Mouse (Mus musculus) embryonic fibroblast, embryonic 13.5 days (primary cell): Measurements from ENCODE around the gene Zmym4. TPM values are rescaled to one million over a fixed set of nuclear protein-coding genes. Genes with fewer than 3 reads are reported as not detected.
A peak's percentile ranks its signal among the peaks of the same experiment; 100 is the strongest.

ENCODE experiments used
- H3K27ac ChIP-seq: 2 replicates; pipeline ENCODE4 v1.5.1; 2012; ENCODE audit warnings: low read length, control low read depth, inconsistent platforms; ENCODE audit not compliant: insufficient read depth
- H3K4me1 ChIP-seq: 2 replicates; pipeline ENCODE4 v1.6.1; 2011; ENCODE audit warnings: low read length; ENCODE audit not compliant: control insufficient read depth, insufficient read depth
- H3K4me3 ChIP-seq: 2 replicates; pipeline ENCODE4 v1.5.1; 2011; ENCODE audit warnings: mild to moderate bottlenecking, control low read depth, low read length; ENCODE audit not compliant: insufficient read depth
- CTCF ChIP-seq: IDR thresholded peaks from 2 replicates; pipeline ENCODE4 v1.5.1; 2011; ENCODE audit warnings: mild to moderate bottlenecking, control low read depth, low read length, moderate library complexity, borderline replicate concordance; ENCODE audit not compliant: insufficient read depth
- POLR2A ChIP-seq: IDR thresholded peaks from 2 replicates; pipeline ENCODE4 v1.6.1; 2011; ENCODE audit warnings: low read depth, mild to moderate bottlenecking, control low read depth, low read length, moderate library complexity
- polyA plus RNA-seq: library from polyadenylated mRNA; stranded (reverse); fragments of >200 nt; gene quantifications from 2 replicates; pipeline ENCODE4 v1.2.4, GENCODE M21; 2011; ENCODE audit warnings: low read depth; ENCODE audit not compliant: missing spikeins, insufficient read length

Gene Zmym4
- polyA plus RNA-seq, 1 experiment, result 59.7 TPM

DNA sequence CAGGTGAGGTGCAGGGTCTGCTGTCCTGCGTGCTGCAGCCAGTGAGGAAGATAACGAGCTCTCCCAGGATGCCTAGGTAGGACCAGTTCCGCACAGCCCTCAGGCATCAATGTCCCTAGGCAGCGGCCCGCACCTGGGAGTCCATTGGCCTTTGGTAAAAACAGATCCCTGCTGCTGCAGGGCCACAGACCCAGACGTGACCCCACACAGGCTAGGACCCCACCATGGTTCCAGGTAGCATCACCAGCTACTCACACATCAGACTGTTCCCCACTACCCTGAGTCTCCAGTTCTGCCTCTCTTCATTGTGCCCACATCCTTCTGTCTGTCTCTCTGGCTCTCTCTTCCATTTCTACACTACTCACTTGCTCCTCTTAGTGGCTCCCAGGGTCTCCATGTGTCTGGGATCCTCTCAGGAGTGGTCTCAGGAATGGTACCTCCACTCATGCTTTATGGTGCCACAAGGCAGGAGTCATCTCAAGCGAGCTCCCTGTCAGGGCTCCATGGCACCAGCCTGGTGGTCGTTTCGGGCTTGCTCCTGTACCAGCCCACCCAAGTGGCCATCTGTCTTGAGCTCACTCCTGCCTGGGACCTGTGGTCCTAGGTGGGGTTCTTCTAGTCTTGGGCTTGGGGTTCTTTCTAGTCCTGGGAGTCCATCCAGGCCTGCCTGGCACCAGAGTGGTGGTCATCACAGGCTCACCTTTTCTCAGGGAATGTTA is 107.5 kb downstream of the Zmym4 start:
- Histone ChIP-seq H3K4me1 (no peaks in the 10 kb centered on the region), H3K4me3 (no peak overlapping the region), H3K27ac (no peak overlapping the region)
- no peak for TF ChIP-seq CTCF
- TF ChIP-seq POLR2A, result no peak

DNA sequence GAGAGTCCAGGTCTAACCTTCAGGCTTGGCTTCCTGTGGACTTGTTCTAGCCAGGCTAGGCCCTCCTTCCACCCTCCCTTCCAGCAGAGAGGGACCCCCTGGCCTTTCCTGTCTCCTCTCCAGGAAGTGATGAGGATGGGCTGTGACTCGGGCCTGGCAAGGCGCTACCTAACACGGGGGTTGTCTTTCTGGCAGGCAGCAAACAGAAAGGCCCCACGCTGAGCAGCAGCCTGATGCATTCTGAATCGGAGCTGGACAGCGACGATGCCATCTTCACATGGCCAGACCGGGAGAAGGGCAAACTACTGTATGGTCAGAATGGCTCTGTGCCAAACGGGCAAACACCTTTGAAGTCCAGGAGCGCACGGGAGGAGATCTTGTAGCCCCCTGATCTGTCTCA is 115.0 kb downstream of the Zmym4 start:
- Histone ChIP-seq H3K4me3 (no peak overlapping the region), H3K4me1 (no peaks in the 10 kb centered on the region), H3K27ac (no peak overlapping the region)
- no peak for TF ChIP-seq CTCF
- no peak for TF ChIP-seq POLR2A

DNA sequence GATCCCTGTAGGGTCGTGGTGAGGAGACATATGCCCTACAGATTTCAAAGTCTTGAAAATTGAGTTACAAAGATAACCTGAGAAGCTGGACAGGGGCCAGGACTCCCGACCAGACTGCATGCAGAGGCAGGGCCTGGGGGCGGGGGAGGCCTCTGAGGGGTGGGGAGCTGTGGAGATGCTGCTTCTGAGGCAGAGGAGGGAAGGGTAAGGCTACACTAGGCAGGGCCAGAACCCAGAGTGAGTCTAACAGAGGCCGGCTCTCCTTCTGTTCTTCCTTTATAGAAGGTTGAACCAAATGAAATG is 117.2 kb downstream of the Zmym4 start:
- Histone ChIP-seq H3K27ac (no peak overlapping the region), H3K4me3 (no peak overlapping the region), H3K4me1 (peaks cover 3% of the 10 kb centered on the region; the same call in 1 of the 2 replicates)
- TF ChIP-seq POLR2A, result no peak
- TF ChIP-seq CTCF, result no peak

DNA sequence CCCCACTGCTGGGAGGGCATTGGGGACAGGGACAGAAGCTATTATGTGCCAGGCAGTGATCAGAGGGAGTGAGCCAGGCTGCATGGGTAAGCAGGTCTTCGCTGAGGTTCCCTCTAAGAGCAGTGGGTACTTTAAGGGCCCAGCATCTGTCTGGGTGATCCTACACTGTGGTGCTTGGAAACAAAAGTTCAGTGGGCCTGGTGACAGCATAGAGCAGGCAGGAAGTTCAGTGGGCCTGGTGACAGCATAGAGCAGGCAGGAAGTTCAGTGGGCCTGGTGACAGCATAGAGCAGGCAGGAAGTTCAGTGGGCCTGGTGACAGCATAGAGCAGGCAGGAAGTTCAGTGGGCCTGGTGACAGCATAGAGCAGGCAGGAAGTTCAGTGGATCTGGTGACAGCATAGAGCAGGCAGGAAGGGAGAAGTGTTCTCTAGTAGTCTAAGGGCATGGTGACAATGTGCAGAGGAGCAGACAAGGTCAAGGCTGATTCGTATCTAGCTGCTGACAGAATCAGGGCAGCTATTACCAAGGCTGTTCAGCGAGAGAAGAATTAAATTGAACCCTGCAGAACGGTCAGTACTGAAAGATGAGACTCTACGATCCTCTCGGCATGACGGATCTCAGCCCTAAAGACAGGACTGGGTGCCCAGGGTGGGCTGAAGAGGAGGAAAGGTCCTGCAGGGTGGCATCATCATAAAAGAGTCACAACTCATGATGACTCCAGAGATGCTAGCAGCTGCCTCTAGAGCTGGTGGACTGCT is 117.7 kb downstream of the Zmym4 start:
- TF ChIP-seq CTCF (no peak), POLR2A (no peak)
- H3K4me1 ChIP-seq, result peaks cover 3% of the 10 kb centered on the region; the same call in 1 of the 2 replicates
- no peak overlapping the region for H3K27ac ChIP-seq
- no peak overlapping the region for H3K4me3 ChIP-seq

DNA sequence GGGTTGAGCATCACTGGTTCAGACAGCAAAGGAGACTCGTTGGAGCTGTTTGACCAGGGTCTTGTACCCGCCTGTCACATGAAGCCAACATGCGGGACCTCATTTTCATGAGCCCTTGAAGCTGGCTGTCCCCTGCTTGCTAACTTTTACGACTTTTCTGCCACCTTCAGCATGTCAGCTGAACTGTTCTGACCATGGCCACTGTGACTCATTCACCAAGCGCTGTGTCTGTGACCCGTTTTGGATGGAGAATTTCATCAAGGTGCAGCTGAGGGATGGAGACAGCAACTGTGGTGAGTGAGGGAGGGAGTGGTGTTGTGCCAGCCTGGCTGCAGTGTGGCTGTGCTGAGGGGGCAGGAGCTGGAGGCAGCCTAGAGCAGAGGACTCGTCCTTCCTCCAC is 121.0 kb downstream of the Zmym4 start:
- no peak for TF ChIP-seq CTCF
- TF ChIP-seq POLR2A, result no peak
- Histone ChIP-seq H3K27ac (no peak overlapping the region), H3K4me3 (no peak overlapping the region), H3K4me1 (peaks cover 3% of the 10 kb centered on the region; the same call in 1 of the 2 replicates)

DNA sequence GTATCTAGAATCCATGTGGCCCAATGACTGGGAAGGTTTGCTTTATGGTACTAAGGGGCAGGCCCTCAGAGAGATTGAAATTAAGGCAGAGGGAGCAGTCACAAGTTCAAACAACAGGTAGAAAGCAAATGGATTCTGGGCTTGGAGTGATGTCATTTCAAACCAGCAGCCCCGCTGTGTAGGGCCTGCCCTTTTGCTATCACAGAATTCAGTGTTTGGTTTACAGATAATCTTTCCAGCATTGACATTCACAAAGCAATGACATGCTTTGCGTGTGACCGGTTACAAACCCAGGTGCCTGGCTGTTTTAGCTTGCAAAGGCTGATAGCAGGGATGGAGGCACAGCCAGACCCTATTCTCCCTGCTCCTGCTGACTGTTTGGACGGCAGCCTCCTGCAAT is 122.3 kb downstream of the Zmym4 start:
- no peak for TF ChIP-seq CTCF
- no peak for TF ChIP-seq POLR2A
- peaks cover 3% of the 10 kb centered on the region for H3K4me1 ChIP-seq
- no peak overlapping the region for H3K27ac ChIP-seq
- H3K4me3 ChIP-seq, result no peak overlapping the region

DNA sequence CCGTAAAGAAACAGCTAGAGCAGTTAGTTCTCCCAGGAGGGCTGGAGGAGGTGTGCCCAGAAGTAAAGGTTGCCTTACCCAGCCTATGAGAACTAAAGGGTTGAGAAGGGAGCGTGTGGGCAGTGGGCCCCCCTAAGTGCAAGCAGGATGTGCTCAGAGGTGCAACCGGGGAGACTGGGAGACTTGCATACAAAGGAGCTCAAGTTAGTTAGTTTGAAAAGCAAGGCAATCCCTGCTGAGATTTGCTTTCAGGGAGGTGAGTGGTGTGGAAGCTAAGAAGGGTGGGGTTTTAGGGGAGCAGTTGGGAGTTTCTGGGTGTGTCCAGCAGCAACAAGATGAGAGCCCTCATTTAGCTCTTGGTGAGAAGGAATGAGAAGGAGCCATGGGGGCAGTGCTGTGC is 125.0 kb downstream of the Zmym4 start:
- no peak for TF ChIP-seq CTCF
- TF ChIP-seq POLR2A, result no peak
- Histone ChIP-seq H3K4me3 (no peak overlapping the region), H3K4me1 (peaks cover 3% of the 10 kb centered on the region), H3K27ac (no peak overlapping the region)

DNA sequence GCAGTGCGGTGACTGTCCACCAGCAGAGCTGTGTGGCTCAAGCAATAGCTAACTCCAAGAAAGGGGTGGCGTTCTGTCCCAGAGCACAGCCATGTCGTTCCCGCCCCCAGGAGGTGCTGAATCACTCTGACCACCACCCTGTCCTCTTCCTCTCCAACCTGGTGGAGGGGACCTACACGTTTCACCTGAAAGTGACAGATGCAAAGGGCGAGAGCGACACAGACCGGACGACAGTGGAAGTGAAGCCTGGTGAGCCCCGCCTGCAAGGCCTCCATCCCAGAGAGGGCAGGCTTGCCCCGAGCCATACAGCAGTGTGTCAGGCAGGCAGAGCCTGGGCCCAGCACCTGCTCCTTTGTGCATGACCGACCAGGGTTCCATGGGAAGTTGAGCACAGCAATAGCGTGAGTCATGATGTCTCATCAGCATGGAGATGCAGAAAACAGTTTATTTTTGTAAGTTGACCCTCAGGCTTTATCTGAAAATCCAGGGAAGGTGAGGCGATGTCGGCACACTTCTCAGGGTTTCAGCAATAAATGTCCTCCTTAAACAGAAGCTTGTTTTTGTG is 126.9 kb downstream of the Zmym4 start:
- TF ChIP-seq CTCF (no peak), POLR2A (no peak)
- H3K27ac ChIP-seq, result no peak overlapping the region
- H3K4me3 ChIP-seq, result no peak overlapping the region
- H3K4me1 ChIP-seq, result peaks cover 1% of the 10 kb centered on the region

DNA sequence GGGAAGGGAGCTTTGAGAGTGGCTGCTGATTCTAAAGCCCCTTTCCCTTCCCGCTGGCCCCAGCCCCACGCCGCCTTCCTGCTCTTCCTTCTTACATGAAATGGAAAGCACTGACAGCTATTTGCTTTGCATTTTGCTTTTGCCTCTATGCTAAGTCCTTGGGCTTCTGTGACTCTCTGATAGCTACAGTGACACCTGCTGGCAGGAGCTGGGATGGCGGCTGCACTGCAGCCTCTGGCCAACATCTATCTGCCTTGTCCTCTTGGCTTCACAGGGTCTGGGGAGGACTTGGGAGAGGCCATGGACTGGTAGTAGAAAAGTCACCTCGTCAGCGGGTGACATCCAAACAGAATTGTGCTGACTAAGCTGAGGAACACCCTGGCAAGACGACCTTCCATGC is 128.1 kb downstream of the Zmym4 start:
- no peak for TF ChIP-seq POLR2A
- peak; percentile 87 for TF ChIP-seq CTCF
- H3K27ac ChIP-seq, result no peak overlapping the region
- H3K4me1 ChIP-seq, result no peaks in the 10 kb centered on the region; the same call in 1 of the 2 replicates
- no peak overlapping the region for H3K4me3 ChIP-seq

DNA sequence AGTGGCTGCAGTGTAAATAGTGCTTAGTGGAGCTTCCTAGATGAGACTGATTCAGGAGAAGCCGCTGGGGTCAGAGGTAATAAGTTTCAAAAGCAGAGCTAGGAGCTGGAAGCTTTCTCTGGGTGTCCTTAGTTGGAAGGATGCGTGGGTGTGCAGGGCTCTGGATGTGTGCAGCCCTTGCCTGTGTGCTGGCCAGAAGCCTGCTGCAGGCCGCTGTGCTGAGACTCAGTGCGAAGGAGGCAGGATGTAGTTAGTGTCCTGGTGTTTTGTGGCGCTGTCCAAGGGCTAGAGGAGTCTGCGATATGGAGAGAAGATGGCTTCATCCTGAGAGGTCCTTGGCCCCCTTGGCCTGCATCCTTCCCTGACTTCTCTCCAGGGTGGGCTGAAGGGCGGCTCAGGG is 129.1 kb downstream of the Zmym4 start:
- TF ChIP-seq CTCF, result no peak
- Histone ChIP-seq H3K4me3 (no peak overlapping the region), H3K27ac (no peak overlapping the region), H3K4me1 (no peaks in the 10 kb centered on the region; the same call in 1 of the 2 replicates)
